Mouse (Mus musculus) cerebellum, postnatal 4 days (tissue): ENCODE measurements around the gene Zfp330.

Experiments used
- DNase-seq, 2 experiments: peaks; one replicate each; pipeline ENCODE4 v3.0.0; 2022; ENCODE audit warnings: low spot score in 2 of 2, mixed read lengths in 1 of 2

The Zfp330 gene

GRCm38 (mm10) chr8:82774093-82774422, at the start of gene Zfp330:
TSS of gene Zfp330 (minus strand) at chr8:82774160.
- DNase-seq: peak; percentile 66 to 83

DNA sequence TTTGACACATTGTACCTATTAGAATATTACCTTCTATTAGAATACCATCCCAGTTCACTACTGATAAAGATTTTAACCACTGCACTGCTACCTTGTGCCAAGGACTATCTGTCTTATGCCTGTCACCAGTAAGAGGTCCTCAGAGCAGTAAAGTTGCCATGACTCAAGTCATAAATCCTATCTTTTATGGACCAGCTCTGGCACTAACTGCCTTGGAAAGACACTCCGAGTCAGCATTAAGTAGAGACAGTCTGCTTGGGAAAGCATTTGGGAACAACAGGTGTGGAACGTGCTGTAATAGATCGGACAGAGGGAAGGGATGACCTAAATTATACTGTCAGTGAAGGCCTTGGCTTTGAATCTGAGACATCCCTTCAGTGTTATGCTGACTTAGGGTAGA, 4.0 kb upstream of the Zfp330 start:
- DNase-seq: no peak

GRCm38 (mm10) chr8:82777406-82777805, 3.4 kb upstream of the Zfp330 start:
- no peak for DNase-seq

DNA sequence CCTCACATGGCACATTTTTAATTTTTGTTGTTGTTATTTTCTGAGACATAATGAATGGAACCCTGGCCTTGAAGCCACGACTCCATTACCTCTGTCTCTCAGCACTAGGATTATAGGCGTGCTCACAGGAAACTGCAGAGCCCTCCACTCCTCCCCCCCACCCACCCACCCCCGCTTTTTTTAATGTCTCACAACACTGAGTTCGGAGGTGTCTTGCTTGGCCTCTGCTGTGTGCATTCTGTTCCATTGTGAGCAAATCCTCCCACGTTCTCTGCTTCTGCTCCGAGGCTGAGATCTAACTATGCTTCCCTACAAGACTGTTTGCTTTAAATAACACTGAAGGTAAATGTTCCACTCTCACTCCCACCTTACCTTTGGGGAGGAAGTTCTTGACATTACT, 522 bp upstream of the Zfp330 start:
- no peak for DNase-seq

- no peak for DNase-seq
Measured at GRCm38 (mm10) chr8:82773332-82774092, 448 bp downstream of the Zfp330 start.

GRCm38 (mm10) chr8:82770886-82771285, 3.1 kb downstream of the Zfp330 start:
- DNase-seq: no peak

- DNase-seq: no peak
Measured at GRCm38 (mm10) chr8:82759071-82759470, 14.9 kb downstream of the Zfp330 start.

DNA sequence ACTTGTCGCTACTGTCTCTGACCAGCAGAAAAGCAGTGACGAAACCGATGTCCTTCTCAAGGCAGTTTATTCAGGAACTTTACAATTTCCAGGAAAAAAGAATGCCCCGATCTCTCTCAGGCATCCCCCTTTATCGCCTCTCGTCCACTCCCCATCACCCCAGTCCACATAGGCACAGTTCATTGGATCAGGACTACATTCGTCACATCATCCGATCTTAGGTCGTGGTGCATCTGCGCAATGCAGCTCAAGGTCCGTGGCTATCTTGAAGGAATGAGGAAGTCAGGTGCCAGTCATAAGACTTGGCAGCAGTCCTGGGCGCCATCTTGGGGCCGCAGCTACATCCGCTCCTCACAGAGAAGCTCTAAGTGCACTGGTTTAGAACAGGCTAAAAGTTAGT, 19.0 kb downstream of the Zfp330 start:
- no peak for DNase-seq

DNA sequence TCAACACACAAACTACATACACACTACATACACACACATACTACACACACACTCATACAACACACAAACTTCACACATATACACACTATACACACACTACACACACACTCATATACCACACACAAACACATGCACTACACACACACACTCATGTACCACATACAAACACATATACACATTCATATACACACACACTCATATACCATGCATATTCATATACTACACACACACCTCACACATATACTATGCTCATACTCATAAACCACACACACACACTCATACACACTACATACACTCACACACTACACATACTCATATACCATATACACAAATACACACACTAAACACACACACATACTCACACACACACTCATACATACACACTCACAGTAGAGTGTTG, 27.3 kb downstream of the Zfp330 start:
- no peak for DNase-seq

GRCm38 (mm10) chr8:82743905-82744904, 29.8 kb downstream of the Zfp330 start:
- DNase-seq: peak; percentile 61 to 77
